Mouse (Mus musculus) stomach, postnatal 0 days (tissue): ENCODE results near the gene Cenpp. TPM values are rescaled to one million over a fixed set of nuclear protein-coding genes. Genes with fewer than 3 reads are reported as not detected.

Source experiments
- ATAC-seq: fragments of 200-750 bp; cut with Nextera tagmentation; 2 replicates; pipeline ENCODE4 v1.8.0; 2017; ENCODE audit not compliant: low FRiP score, low TSS enrichment
- DNase-seq: peaks from one replicate; pipeline ENCODE4 v3.0.0-alpha.2; 2016; ENCODE audit warnings: low spot score
- H3K27ac ChIP-seq: fragments of 300-500 bp; sonication (generic); replicated peaks from 2 replicates; pipeline ENCODE4 v1.5.1; 2014; ENCODE audit warnings: mild to moderate bottlenecking, control low read depth
- H3K27me3 ChIP-seq: fragments of 300-500 bp; sonication (generic); 2 replicates; pipeline ENCODE4 v1.6.1; 2014; ENCODE audit warnings: low read length; ENCODE audit not compliant: control insufficient read depth, insufficient read depth
- H3K36me3 ChIP-seq: fragments of 300-500 bp; sonication (generic); 2 replicates; pipeline ENCODE4 v1.6.1; 2014; ENCODE audit warnings: low read length, mixed read lengths; ENCODE audit not compliant: control insufficient read depth, insufficient read depth
- H3K4me1 ChIP-seq: fragments of 300-500 bp; sonication (generic); replicated peaks from 2 replicates; pipeline ENCODE4 v1.6.1; 2014; ENCODE audit warnings: antibody characterized with exemption; ENCODE audit not compliant: control insufficient read depth, insufficient read depth
- H3K4me2 ChIP-seq: fragments of 300-500 bp; sonication (generic); replicated peaks from 2 replicates; pipeline ENCODE4 v1.6.1; 2014; ENCODE audit warnings: low read depth, mild to moderate bottlenecking, control low read depth, moderate library complexity
- H3K4me3 ChIP-seq: fragments of 300-500 bp; sonication (generic); 2 replicates; pipeline ENCODE4 v1.5.1; 2014; ENCODE audit warnings: low read depth, low read length, control low read depth
- H3K9ac ChIP-seq: fragments of 300-500 bp; sonication (generic); 2 replicates; pipeline ENCODE4 v1.6.1; 2014; ENCODE audit warnings: mild to moderate bottlenecking, low read length, control low read depth, mixed read lengths
- H3K9me3 ChIP-seq: fragments of 300-500 bp; sonication (generic); 2 replicates; pipeline ENCODE4 v1.6.1; 2016; ENCODE audit warnings: low read length; ENCODE audit not compliant: control insufficient read depth
- CTCF ChIP-seq: IDR thresholded peaks from 2 replicates; pipeline ENCODE4 v1.5.1; 2016; ENCODE audit warnings: antibody characterized with exemption, low read depth, mild to moderate bottlenecking, moderate library complexity
- EP300 ChIP-seq: optimal IDR thresholded peaks from 2 replicates; pipeline ENCODE3; 2016; ENCODE audit warnings: antibody characterized with exemption
- WGBS: fragments of 180-500 bp; shearing (Covaris S2); extraction: QIAGEN DNeasy Blood & Tissue Kit; methylation state at CpG from one replicate; pipeline ENCODE4 v1.1.7; 2014; 5-methylcytosine and 5-hydroxymethylcytosine counted together
- polyA plus RNA-seq: library from polyadenylated mRNA; unstranded; fragments of >200 nt; fragmentation: Nextera tagmentation; extraction: Ambion mirVana; gene quantifications from 2 replicates; pipeline ENCODE4 v1.2.1, GENCODE M21; 2015

Cenpp gene
- polyA plus RNA-seq, 1 experiment from 2014 or later, result 12.6 TPM

- no peaks in the 10 kb centered on the region for H3K9me3 ChIP-seq
- peak within 1 kb of the TSS; percentile 92 for H3K4me2 ChIP-seq
- no peaks in the 10 kb centered on the region for H3K27me3 ChIP-seq
- H3K9ac ChIP-seq, result peak within 1 kb of the TSS; percentile 82
- H3K36me3 ChIP-seq, result no peaks in the 10 kb centered on the region
- peak within 1 kb of the TSS; percentile 94 for H3K27ac ChIP-seq
- ATAC-seq (peak; percentile 98), DNase-seq (peak; percentile 99)
- peaks cover 6% of the 10 kb centered on the region; the same call in 1 of the 2 replicates for H3K4me1 ChIP-seq
- H3K4me3 ChIP-seq, result peak within 1 kb of the TSS; percentile 83
- WGBS, result under 1% methylated on average over 60 of the region's 69 CpGs
- TF ChIP-seq EP300, result no peak
- TF ChIP-seq CTCF, result peak; percentile 23; the same call in 1 of the 2 replicates
These were observed 231.6 kb downstream of the Cenpp start, which contains the start of gene Ippk for GRCm38 (mm10) chr13:49420754-49421605. Gene Ippk, plus strand, starts transcription at chr13:49421249.

Other genes with a start within 250 kb of the Cenpp start
- 22.1 and 23.4 TPM in 2 replicates for gene Ippk, start 231.5 kb downstream of the Cenpp start, polyA plus RNA-seq
- 0.35 and 0.45 TPM in 2 replicates for gene Tes3-ps, start 159.5 kb downstream of the Cenpp start, polyA plus RNA-seq
- gene Ecm2, start 148.0 kb downstream of the Cenpp start, polyA plus RNA-seq, result 2.0 and 2.2 TPM in 2 replicates
- gene Aspn, start 108.3 kb downstream of the Cenpp start, polyA plus RNA-seq, result 106 and 127 TPM in 2 replicates
- gene Omd, start 70.3 kb downstream of the Cenpp start, polyA plus RNA-seq, result 0.30 and 0.36 TPM in 2 replicates
- 138 and 151 TPM in 2 replicates for gene Ogn, start 44.7 kb downstream of the Cenpp start, polyA plus RNA-seq
- 9.4 and 10.0 TPM in 2 replicates for gene Nol8, start 293 bp upstream of the Cenpp start, polyA plus RNA-seq
- gene Iars, start 29.3 kb upstream of the Cenpp start, polyA plus RNA-seq, result 24.0 and 24.4 TPM in 2 replicates
- not detected in 2 replicates for gene Gm30302, start 146.2 kb upstream of the Cenpp start, polyA plus RNA-seq